Mouse (Mus musculus) G1E (cell line): ENCODE data around the gene Rhot1.

Experiments used
- CTCF ChIP-seq: IDR thresholded peaks from 2 replicates; pipeline ENCODE4 v1.5.1; 2012; ENCODE audit warnings: low read depth, low read length, inconsistent platforms, mixed read lengths
- GATA1 ChIP-seq: IDR thresholded peaks from 2 replicates; pipeline ENCODE4 v1.6.1; 2012; ENCODE audit warnings: borderline replicate concordance, low read length, inconsistent platforms, mixed read lengths
- POLR2AphosphoS5 ChIP-seq: IDR thresholded peaks from 2 replicates; pipeline ENCODE4 v1.6.1; 2012; ENCODE audit warnings: low read depth, low read length, inconsistent platforms; ENCODE audit not compliant: insufficient replicate concordance
- TAL1 ChIP-seq: conservative IDR thresholded peaks from 2 replicates; pipeline ENCODE4 v1.6.1; 2012; ENCODE audit warnings: low read depth, low read length, inconsistent platforms, mixed read lengths

GRCm38 (mm10) chr11:80313944-80314343, 105.1 kb downstream of the Rhot1 start:
- TF ChIP-seq GATA1 = no peak
- no peak for TF ChIP-seq POLR2AphosphoS5
- no peak for TF ChIP-seq CTCF
- no peak for TF ChIP-seq TAL1
